Mouse (Mus musculus) adrenal gland, postnatal 36 days (tissue): ENCODE results near the gene Ccdc142. TPM values are rescaled to one million over a fixed set of nuclear protein-coding genes. Genes with fewer than 3 reads are reported as not detected.

ENCODE experiments used
- DNase-seq, 2 experiments: peaks; one replicate each; pipeline ENCODE4 v3.0.0; 2021; ENCODE audit warnings: mixed read lengths in 1 of 2
- total RNA-seq, 2 experiments: library from RNA; stranded (reverse); gene quantifications; 2 replicates each; pipeline ENCODE4 v1.2.3; 2021

Ccdc142 gene
- total RNA-seq, 2 experiments from 2014 or later, result 3.6 to 4.1 TPM

DNA sequence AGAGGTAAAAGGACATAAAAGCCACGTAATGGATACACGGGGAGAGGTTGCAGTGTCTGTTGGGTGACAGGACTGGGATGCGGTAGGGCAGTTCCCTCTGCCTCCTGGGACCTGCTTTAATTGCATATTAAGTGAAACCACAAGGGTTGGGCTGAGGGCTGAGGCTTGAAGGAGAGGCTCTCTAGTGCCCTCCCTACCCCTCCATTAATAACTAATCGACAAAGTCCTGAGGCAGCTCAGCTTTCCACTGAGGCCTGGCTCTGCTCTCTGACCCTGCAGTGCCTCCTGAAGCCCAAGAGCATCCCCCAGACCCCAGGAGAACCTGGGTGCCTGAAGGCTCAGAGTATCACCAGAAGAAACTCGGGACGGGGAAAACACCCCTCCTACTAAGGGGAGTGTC, 16.9 kb upstream of the Ccdc142 start:
- DNase-seq, result no peak

- DNase-seq, result peak; percentile 57 to 66
Observed at GRCm38 (mm10) chr6:83086121-83087035, 15.0 kb upstream of the Ccdc142 start, which contains the start of gene Lbx2. Gene Lbx2 (plus strand): TSS chr6:83086367.

DNA sequence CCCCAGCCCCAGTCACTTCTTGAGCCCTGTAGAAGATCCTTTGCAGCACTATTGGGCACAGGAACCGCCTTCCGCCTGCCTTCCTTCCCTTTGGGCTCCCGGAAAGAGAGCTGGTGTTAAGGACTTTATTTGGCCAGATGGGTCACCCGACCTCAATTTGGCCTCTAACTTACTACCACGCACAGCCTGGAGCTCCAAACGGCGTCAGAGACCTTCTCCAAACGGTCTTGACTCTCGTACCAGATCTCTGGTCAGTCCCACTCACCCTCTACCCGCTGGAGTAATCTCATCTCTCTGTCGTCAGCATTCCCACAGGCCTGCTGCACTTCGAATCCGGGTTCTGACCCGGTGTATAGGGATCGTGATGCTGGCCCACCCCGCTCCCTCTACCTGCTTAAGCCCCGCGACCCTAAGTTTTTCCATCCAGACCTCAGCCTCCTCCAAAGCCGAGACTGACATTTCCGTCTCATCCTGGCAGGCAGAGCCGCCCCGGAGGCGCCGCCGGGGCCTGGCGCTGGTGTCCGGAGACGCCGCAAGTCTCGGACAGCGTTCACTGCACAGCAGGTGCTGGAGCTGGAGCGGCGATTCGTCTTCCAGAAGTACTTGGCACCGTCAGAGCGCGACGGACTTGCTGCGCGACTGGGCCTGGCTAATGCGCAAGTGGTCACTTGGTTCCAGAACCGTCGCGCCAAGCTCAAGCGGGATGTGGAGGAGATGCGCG, 14.0 kb upstream of the Ccdc142 start:
- peak; percentile 73 to 78 for DNase-seq

GRCm38 (mm10) chr6:83087926-83088260, 13.5 kb upstream of the Ccdc142 start:
- no peak for DNase-seq

DNA sequence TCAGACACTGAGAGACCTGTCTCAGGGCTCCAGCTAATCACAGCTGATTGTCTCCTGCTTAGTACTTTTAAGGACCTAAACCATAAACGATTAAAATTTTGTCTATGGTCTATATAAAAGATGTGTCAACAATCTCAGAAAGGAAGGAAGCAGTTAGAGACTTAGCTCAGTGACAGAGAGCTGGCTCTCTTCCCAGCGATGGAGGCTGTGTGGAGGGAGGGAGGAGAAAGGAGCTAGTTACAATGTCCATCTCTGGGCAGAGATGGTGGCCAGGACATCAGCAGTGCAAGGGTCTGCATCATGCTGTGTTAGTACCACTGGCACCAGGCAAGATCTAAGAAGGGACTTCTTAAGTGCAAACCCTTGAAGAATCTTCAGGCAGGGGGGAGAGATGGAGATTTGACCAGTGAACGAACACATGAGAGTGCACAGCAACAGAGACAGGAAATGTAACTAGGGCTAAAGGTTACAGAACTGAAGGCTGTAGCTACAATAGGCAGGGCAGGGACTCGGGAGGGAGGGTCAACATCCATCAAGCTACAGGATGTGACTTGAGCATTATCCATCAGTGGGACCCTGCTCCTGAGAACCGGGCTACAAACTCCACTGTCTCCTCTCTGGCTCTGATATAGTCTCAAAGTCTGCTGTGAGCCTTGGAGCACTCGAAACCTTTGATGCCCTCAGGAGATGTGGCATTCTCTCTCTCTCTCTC, 8.8 kb upstream of the Ccdc142 start:
- DNase-seq, result peak; percentile 59 to 75

DNA sequence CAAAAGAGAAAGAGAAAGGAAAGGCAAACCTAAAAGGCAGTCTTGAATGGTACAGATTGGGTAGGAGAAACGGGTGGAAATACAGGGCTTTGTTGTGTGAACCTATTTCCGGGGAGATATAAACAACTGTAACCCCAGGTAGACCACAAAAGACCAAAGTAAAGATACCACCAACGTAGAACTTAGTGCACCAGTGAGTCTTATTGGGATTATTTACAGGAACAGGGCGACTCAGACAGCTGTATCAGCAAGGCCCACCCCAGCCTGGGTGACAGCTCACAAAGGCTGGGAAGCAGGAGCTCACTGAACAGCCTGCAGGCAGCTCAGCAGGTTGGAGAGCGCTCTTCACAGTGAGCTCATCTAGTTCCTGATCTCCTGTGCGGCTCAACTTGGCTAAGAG, 5.4 kb upstream of the Ccdc142 start:
- peak in 1 of 2 experiments; percentile 49 for DNase-seq

- peak in 1 of 2 experiments; percentile 64 for DNase-seq
Observed at GRCm38 (mm10) chr6:83098411-83098810, 3.0 kb upstream of the Ccdc142 start.

- DNase-seq, result peak; percentile 80 to 88
Observed at GRCm38 (mm10) chr6:83101688-83102556, 521 bp downstream of the Ccdc142 start.

- no peak for DNase-seq
Observed at GRCm38 (mm10) chr6:83103130-83103650, 1.8 kb downstream of the Ccdc142 start.

- no peak for DNase-seq
Observed at GRCm38 (mm10) chr6:83104158-83104557, 2.8 kb downstream of the Ccdc142 start.

DNA sequence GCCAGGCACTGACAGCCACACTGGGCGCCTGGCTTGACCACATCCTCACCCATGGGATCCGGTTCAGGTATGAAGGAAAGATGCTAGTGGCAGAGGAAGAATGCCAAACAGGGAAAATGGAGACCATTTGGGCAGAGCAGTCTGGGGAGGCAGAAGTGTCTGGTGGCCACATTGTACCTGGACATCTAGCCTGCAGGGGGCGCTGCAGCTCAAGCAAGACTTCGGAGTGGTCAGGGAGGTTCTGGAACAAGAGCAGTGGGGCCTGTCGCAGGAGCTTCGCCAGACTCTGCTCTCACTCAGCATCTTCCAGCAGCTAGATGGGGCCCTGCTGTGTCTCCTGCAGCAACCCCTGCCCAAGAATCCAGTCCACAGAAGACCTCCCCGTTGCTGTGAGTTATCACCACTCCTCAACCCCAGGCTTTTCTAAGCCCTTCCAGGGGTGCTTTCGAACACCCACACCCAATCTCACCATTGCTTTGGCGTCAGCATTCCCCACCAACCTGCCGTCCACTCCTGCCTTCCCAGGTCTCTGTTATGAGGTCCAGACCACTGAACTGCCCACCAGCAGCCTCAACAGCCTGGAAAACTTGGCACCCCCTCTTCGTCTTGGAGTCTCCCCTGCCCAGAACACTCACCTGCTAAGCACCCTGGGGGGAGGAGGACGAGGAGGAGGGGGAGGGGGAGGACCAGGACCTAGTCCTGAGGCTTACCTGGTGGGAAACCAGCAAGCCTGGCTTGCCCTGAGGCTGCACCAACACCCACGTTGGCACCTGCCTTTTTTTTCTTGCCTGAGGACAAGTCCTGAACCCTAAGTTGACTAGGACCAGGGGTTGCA, 6.4 kb downstream of the Ccdc142 start:
- peak; percentile 87 to 89 for DNase-seq

GRCm38 (mm10) chr6:83108762-83109668, 7.6 kb downstream of the Ccdc142 start, which contains the start of gene Mrpl53:
Gene Mrpl53 (plus strand): TSS chr6:83109040.
- peak; percentile 88 to 90 for DNase-seq

DNA sequence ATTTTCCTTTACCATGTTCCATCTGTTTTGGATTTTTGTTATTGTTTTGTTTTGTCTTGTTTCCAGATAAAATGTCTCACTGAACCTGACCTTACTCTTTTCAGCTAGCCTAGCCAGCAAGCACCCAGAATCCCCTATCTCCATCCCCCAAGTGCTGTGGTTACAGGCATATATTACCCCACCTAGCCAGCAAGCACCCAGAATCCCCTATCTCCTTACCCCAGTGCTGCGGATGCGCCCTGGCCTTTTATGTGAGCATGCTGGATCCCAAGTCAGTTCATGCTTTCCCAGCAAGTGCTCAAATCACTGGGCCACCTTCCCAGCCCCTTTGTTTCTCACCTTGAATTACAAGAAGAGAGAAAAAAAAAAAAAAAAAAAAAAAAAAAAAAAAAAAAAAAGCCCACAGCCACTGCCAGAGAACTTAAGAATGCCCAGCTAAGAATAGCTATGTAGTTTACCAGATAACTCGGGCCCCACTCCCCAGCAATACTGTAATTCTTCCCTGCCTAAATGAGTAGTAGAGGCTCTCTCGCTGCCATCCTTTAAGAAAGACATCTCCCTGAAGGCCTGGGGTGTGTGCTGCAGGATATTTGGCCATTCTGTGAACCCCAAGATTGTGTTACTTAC, 10.2 kb downstream of the Ccdc142 start:
- no peak for DNase-seq

DNA sequence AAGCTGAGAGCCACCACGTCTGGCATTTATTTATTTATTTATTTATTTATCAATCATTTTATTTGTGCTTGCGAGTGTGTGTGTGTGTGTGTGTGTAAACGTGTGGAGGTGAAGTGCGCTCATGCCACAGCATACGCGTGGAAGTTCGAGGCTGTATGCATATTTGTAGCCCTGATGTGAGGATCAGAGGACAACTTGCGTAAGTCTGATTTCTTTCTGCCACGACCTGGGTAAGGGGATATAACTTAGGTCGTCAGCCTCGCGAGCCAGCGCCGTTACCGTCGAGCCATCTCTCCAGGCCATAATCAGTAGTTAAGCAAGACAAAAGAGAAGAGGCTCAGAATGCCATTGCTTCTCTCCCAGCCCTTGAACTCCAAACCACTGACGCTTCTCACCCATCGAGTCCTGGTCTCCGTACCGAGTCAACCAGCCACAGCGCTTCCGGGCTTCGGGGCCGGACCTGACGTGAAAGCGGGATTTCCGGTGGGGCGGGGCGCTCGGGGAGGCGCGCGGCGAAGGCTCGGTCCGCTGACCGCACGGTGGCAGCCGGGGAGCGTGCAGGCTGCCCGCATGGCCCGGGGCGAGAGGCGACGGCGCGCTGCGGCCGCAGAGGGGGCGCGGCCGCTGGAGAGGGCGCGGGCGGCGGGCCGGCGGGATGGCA, 13.7 kb downstream of the Ccdc142 start, which contains the start of gene Mogs:
TSS of gene Mogs (plus strand) at position 486 of the 661 bp plus-strand sequence.
- DNase-seq, result peak; percentile 98 to 99

GRCm38 (mm10) chr6:83115682-83116372, 14.4 kb downstream of the Ccdc142 start:
- peak in 1 of 2 experiments; percentile 23 for DNase-seq

DNA sequence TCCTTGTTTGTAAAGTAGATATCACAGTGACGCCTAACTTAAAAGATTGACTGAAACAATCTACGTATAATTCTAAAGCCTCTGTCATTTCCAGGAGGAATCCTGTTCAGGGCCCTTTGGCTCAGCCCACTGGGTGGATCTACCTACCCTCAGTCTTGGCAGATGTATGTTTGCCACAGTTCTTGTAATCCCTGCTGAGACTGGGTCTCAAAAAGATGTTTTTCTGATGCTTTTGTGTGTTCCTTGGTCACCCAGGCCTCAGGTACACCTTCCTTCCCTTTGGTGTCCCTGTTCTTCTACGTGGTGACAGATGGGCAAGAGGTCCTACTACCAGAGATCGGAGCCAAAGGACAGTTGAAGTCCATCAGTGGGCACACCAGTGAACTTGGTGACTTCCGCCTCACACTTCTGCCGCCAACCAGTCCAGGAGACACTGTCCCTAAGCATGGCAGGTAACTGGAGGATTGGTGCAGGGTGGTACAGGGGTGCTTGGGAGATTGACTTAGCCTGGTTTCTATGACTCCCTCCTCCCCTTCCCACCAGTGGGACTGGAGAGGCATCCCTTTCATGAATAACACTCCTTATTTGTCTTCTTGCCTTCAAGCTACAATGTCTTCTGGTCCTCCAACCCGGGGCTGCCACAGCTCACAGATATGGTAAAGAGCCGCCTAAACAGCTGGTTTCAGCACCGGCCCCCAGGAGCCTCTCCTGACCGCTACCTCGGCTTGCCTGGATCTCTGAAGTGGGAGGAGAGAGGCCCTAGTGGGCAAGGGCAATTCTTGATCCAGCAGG, 15.2 kb downstream of the Ccdc142 start:
- DNase-seq, result no peak

GRCm38 (mm10) chr6:83117165-83117438, 15.7 kb downstream of the Ccdc142 start:
- no peak for DNase-seq
